Mouse (Mus musculus) myocyte (in vitro differentiated cells): ENCODE data around the gene Gm11116. TPM values are rescaled to one million over a fixed set of nuclear protein-coding genes. Genes with fewer than 3 reads are reported as not detected.
"Not testable (repeated sequence)": the region's sequence is repeated elsewhere in the genome, so short reads cannot be mapped to it uniquely, and the experiment has no call there.

Experiments
- H3K27me3 ChIP-seq: one replicate; pipeline ENCODE4 v1.6.1; 2011; ENCODE audit not compliant: control insufficient read depth, insufficient read depth, insufficient read length
- H3K36me3 ChIP-seq: one replicate; pipeline ENCODE4 v1.6.1; 2011; ENCODE audit not compliant: control insufficient read depth, insufficient read depth
- H3K4me2 ChIP-seq: one replicate; pipeline ENCODE4 v1.6.1; 2011; ENCODE audit warnings: low read depth, control low read depth
- H3K4me3 ChIP-seq: one replicate; pipeline ENCODE4 v1.5.1; 2011; ENCODE audit warnings: mild to moderate bottlenecking, control low read depth, moderate library complexity
- H3K79me2 ChIP-seq: one replicate; pipeline ENCODE4 v1.6.1; 2011; ENCODE audit not compliant: control insufficient read depth, insufficient read depth
- H3ac ChIP-seq: one replicate; pipeline ENCODE4 v1.6.1; 2011; ENCODE audit not compliant: control insufficient read depth, insufficient read length
- CEBPB ChIP-seq: IDR thresholded peaks from 2 replicates; pipeline ENCODE4 v1.6.1; 2011; ENCODE audit warnings: mild to moderate bottlenecking, moderate library complexity; ENCODE audit not compliant: poor library complexity, insufficient read depth, severe bottlenecking
- E2F4 ChIP-seq: IDR thresholded peaks from one replicate; pipeline ENCODE4 v1.6.1; 2011; ENCODE audit warnings: mild to moderate bottlenecking, control low read depth, moderate library complexity; ENCODE audit not compliant: insufficient read depth
- MAX ChIP-seq: IDR thresholded peaks from one replicate; pipeline ENCODE4 v1.6.1; 2011; ENCODE audit warnings: low read depth, mild to moderate bottlenecking, control low read depth
- MYOD1 ChIP-seq, 3 experiments: IDR thresholded peaks; one replicate each; pipeline ENCODE4 v1.6.1; 2011; ENCODE audit warnings: control low read depth in 2 of 3, low read depth in 2 of 3, mild to moderate bottlenecking in 2 of 3, moderate library complexity in 1 of 3; ENCODE audit not compliant: insufficient read length in 2 of 3, control insufficient read depth in 1 of 3
- MYOG ChIP-seq, 3 experiments: IDR thresholded peaks; one replicate each; pipeline ENCODE4 v1.6.1; 2011; ENCODE audit warnings: control low read depth in 2 of 3, low read depth in 2 of 3, mild to moderate bottlenecking in 2 of 3; ENCODE audit not compliant: insufficient read length in 2 of 3, control insufficient read depth in 1 of 3, insufficient read depth in 1 of 3
- POLR2A ChIP-seq: IDR thresholded peaks from one replicate; pipeline ENCODE4 v1.6.1; 2011; ENCODE audit warnings: low read depth, mild to moderate bottlenecking, control low read depth, moderate library complexity; ENCODE audit not compliant: insufficient read length
- POLR2AphosphoS2 ChIP-seq: IDR thresholded peaks from one replicate; pipeline ENCODE4 v1.6.1; 2011; ENCODE audit warnings: low read depth, control low read depth; ENCODE audit not compliant: insufficient read length
- REST ChIP-seq: IDR thresholded peaks from one replicate; pipeline ENCODE4 v1.6.1; 2011; ENCODE audit warnings: mild to moderate bottlenecking, control low read depth, moderate library complexity; ENCODE audit not compliant: insufficient read depth, insufficient read length
- SRF ChIP-seq: IDR thresholded peaks from one replicate; pipeline ENCODE4 v1.6.1; 2011; ENCODE audit warnings: low read depth; ENCODE audit not compliant: control insufficient read depth, insufficient read length
- TCF12 ChIP-seq: IDR thresholded peaks from one replicate; pipeline ENCODE4 v1.6.1; 2011; ENCODE audit warnings: mild to moderate bottlenecking, control low read depth; ENCODE audit not compliant: poor library complexity, insufficient read depth, severe bottlenecking
- TCF3 ChIP-seq: IDR thresholded peaks from one replicate; pipeline ENCODE4 v1.6.1; 2011; ENCODE audit warnings: low read depth, control low read depth; ENCODE audit not compliant: insufficient read length
- USF1 ChIP-seq: IDR thresholded peaks from one replicate; pipeline ENCODE4 v1.6.1; 2011; ENCODE audit warnings: low read depth, mild to moderate bottlenecking, control low read depth, moderate library complexity
- polyA plus RNA-seq: library from polyadenylated mRNA; unstranded; fragments of >200 nt; fragmentation: generic; extraction: Trizol; gene quantifications from one replicate; pipeline ENCODE4 v1.2.1, GENCODE M21; 2012; ENCODE audit warnings: missing spikeins

The Gm11116 gene
- polyA plus RNA-seq: not detected

DNA sequence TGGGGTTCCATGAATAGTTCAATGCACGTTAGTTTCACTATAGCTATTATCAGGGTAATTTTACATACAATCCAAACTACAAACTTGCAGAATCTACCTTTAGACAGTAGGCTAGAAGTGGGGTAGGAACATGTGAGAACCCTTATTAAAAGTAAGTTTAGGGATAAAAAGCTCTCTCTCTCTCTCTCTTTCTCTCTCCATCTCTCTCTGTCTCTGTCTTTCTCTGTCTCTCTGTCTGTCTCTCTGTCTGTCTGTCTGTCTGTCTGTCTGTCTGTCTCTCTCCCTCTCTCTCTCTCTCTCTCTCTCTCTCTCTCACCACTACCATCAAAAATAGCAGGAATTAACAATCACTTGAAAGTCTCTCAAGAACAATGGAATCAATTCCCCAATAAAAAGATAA, at the start of gene Gm11116:
Gene Gm11116 (minus strand): TSS at position 101 of the 400 bp plus-strand sequence.
- Histone ChIP-seq H3K4me2 (no peak within 1 kb of the TSS), H3K4me3 (no peak within 1 kb of the TSS), H3K36me3 (no peaks in the 10 kb centered on the region), H3K79me2 (no peaks in the 10 kb centered on the region), H3K27me3 (no peaks in the 10 kb centered on the region), H3ac (no peak within 1 kb of the TSS)
- no peak for TF ChIP-seq POLR2AphosphoS2
- TF ChIP-seq USF1: no peak
- TF ChIP-seq POLR2A: no peak
- no peak for TF ChIP-seq MYOD1 (IDR thresholded peaks at IDR 0.05; ENCODE audit: control insufficient read depth in 1 of 3, insufficient read length in 2 of 3, low read depth in 2 of 3)
- no peak for TF ChIP-seq CEBPB
- no peak for TF ChIP-seq TCF3
- no peak for TF ChIP-seq MAX
- no peak for TF ChIP-seq E2F4
- TF ChIP-seq TCF12: no peak
- no peak for TF ChIP-seq MYOG (IDR thresholded peaks at IDR 0.05; ENCODE audit: control insufficient read depth in 1 of 3, insufficient read depth in 1 of 3, insufficient read length in 2 of 3, low read depth in 2 of 3)
- TF ChIP-seq SRF: no peak
- no peak for TF ChIP-seq REST

DNA sequence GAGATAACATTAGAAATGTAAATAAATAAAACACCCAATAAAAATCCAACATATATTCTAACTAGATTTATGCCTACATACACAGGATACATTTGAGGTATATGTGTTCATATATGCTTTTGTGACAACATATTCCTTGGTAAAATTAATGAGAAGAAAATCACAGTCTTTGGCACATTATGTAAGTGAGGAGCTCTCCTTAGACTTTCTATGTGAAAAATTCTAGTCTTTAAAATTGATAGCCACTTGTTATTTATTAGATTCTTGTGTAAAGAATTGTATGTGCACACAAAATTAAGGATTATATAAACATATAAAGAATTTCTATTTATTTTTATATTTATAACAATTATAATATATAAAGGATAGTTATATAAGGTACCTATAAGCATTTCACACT, 42.7 kb upstream of the Gm11116 start, which contains the start of gene Gm11115:
Gene Gm11115 (minus strand): TSS at position 101 of the 400 bp plus-strand sequence.
- TF ChIP-seq USF1 (no peak), TCF12 (no peak), SRF (no peak), E2F4 (no peak), MAX (no peak), CEBPB (no peak), REST (no peak), TCF3 (no peak), POLR2A (no peak), MYOG (IDR thresholded peaks at IDR 0.05; ENCODE audit: control insufficient read depth in 1 of 3, insufficient read depth in 1 of 3, insufficient read length in 2 of 3, low read depth in 2 of 3) (no peak), MYOD1 (IDR thresholded peaks at IDR 0.05; ENCODE audit: control insufficient read depth in 1 of 3, insufficient read length in 2 of 3, low read depth in 2 of 3) (no peak), POLR2AphosphoS2 (no peak)
- no peaks in the 10 kb centered on the region for H3K27me3 ChIP-seq
- H3K4me2 ChIP-seq: no peak within 1 kb of the TSS
- no peaks in the 10 kb centered on the region for H3K36me3 ChIP-seq
- H3K79me2 ChIP-seq: no peaks in the 10 kb centered on the region
- H3K4me3 ChIP-seq: no peak within 1 kb of the TSS
- H3ac ChIP-seq: no peak within 1 kb of the TSS

DNA sequence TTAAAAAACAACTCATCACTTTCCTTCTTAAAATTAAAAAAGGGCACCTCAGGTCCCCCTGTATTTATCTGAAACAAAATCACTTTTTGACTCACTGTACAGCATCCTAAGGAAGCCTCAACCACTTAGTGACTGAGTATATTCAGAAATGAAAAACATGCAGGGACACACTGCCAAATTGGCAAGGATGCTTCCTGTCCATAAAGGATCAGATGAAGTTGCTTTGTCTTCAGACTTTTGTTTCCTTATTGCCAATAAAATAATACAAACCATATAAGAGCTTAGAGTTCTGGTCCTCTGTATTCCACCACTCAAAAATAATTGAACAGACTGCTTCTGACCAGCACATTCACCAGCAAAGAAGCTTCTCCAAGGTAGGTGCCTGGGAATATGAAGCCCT, 25.1 kb downstream of the Gm11116 start, which contains the start of gene Smr2:
Gene Smr2 (plus strand): TSS at position 301 of the 400 bp plus-strand sequence.
- H3K36me3 ChIP-seq, H3K4me2 ChIP-seq, H3K79me2 ChIP-seq, H3ac ChIP-seq, H3K27me3 ChIP-seq, H3K4me3 ChIP-seq: not testable (repeated sequence)

Other genes with a start within 250 kb of the Gm11116 start
- not detected for gene Odam, start 226.5 kb downstream of the Gm11116 start, polyA plus RNA-seq
- gene Csn3, start 186.0 kb downstream of the Gm11116 start, polyA plus RNA-seq: 1.5 TPM
- not detected for gene 2310003L06Rik, start 142.1 kb downstream of the Gm11116 start, polyA plus RNA-seq
- gene Gm28434, start 142.0 kb downstream of the Gm11116 start, polyA plus RNA-seq: not detected
- gene Cabs1, start 132.1 kb downstream of the Gm11116 start, polyA plus RNA-seq: not detected
- gene Smr3a, start 109.0 kb downstream of the Gm11116 start, polyA plus RNA-seq: not detected
- gene Smr2, start 25.0 kb downstream of the Gm11116 start, polyA plus RNA-seq: not detected
- gene Gm11115, start 42.6 kb upstream of the Gm11116 start, polyA plus RNA-seq: not detected
- gene Gm7714, start 157.4 kb upstream of the Gm11116 start, polyA plus RNA-seq: not detected
- not detected for gene Prol1, start 205.8 kb upstream of the Gm11116 start, polyA plus RNA-seq